Mouse (Mus musculus) intestine, embryonic 16.5 days (tissue): ENCODE measurements at regions not wholly inside any gene's neighbourhood (a gene's known extent, or its start where the extent isn't known, plus 50 kb on each side); places are given as distances from the start of the nearest gene placed in this dataset.

Source experiments
- ATAC-seq: fragments of 200-750 bp; cut with Nextera tagmentation; 2 replicates; pipeline ENCODE4 v1.8.0; 2017; ENCODE audit warnings: moderate TSS enrichment, moderate library complexity
- H3K27ac ChIP-seq: fragments of 300-500 bp; sonication (generic); 2 replicates; pipeline ENCODE4 v1.5.1; 2014; ENCODE audit warnings: mild to moderate bottlenecking, low read length
- H3K27me3 ChIP-seq: fragments of 300-500 bp; sonication (generic); replicated peaks from 2 replicates; pipeline ENCODE4 v1.6.1; 2014; ENCODE audit warnings: low read length, control low read depth, mixed read lengths; ENCODE audit not compliant: control insufficient read depth, insufficient read depth
- H3K36me3 ChIP-seq: fragments of 300-500 bp; sonication (generic); 2 replicates; pipeline ENCODE4 v1.6.1; 2014; ENCODE audit warnings: low read length, control low read depth; ENCODE audit not compliant: control insufficient read depth, insufficient read depth
- H3K4me1 ChIP-seq: fragments of 300-500 bp; sonication (generic); 2 replicates; pipeline ENCODE4 v1.6.1; 2014; ENCODE audit warnings: low read length, control low read depth, mixed read lengths; ENCODE audit not compliant: control insufficient read depth, insufficient read depth
- H3K4me2 ChIP-seq: fragments of 300-500 bp; sonication (generic); 2 replicates; pipeline ENCODE4 v1.6.1; 2014; ENCODE audit warnings: low read depth, low read length, control low read depth
- H3K4me3 ChIP-seq: fragments of 300-500 bp; sonication (generic); 2 replicates; pipeline ENCODE4 v1.5.1; 2014; ENCODE audit warnings: mild to moderate bottlenecking, low read length
- H3K9ac ChIP-seq: fragments of 300-500 bp; sonication (generic); 2 replicates; pipeline ENCODE4 v1.6.1; 2014; ENCODE audit warnings: low read depth, low read length
- H3K9me3 ChIP-seq: fragments of 300-500 bp; sonication (generic); 2 replicates; pipeline ENCODE4 v1.6.1; 2016; ENCODE audit warnings: low read length, control low read depth; ENCODE audit not compliant: control insufficient read depth
- WGBS: fragments of 180-500 bp; shearing (Covaris S2); extraction: QIAGEN DNeasy Blood & Tissue Kit; methylation state at CpG from one replicate; pipeline ENCODE4 v1.1.7; 2014; 5-methylcytosine and 5-hydroxymethylcytosine counted together

GRCm38 (mm10) chr4:154726636-154727045 is 59.0 kb upstream of the Actrt2 start:
- no peak overlapping the region for H3K4me2 ChIP-seq
- no peaks in the 10 kb centered on the region for H3K9me3 ChIP-seq
- H3K27ac ChIP-seq, result no peak overlapping the region
- H3K4me3 ChIP-seq, result no peak overlapping the region
- 37% methylated on average over 3 of the region's 3 CpGs for WGBS
- ATAC-seq, result no peak
- H3K9ac ChIP-seq, result no peak overlapping the region
- H3K4me1 ChIP-seq, result no peaks in the 10 kb centered on the region
- H3K27me3 ChIP-seq, result no peaks in the 10 kb centered on the region
- H3K36me3 ChIP-seq, result no peaks in the 10 kb centered on the region

- WGBS, result 79% methylated on average over 7 of the region's 7 CpGs
- H3K4me1 ChIP-seq, result no peaks in the 10 kb centered on the region
- H3K27ac ChIP-seq, result no peak overlapping the region
- H3K4me3 ChIP-seq, result no peak overlapping the region
- H3K9ac ChIP-seq, result no peak overlapping the region
- H3K9me3 ChIP-seq, result no peaks in the 10 kb centered on the region
- H3K36me3 ChIP-seq, result no peaks in the 10 kb centered on the region
- no peak overlapping the region for H3K4me2 ChIP-seq
- ATAC-seq, result no peak
- H3K27me3 ChIP-seq, result no peaks in the 10 kb centered on the region
Measured at GRCm38 (mm10) chr4:154727945-154728344, 60.3 kb upstream of the Actrt2 start.

DNA sequence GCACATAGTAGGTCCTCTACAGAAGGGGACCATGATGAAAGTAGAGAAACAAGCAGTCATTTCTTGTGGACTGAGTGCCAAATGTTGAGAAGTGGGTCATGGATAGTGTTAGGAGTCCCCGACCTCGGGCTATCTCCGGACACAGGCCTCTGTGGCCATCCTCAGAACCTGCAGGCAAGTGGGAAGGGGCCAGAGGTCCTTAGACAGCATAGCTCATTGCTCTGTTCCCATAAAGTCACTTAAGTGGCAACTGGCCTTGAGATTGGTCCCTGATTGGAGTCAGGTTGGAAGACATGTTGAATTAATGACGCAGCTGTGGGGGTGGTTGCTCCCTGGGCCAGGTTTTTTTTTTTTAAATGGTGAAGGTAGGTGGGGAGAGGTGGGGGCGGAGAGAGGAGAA is 63.0 kb upstream of the Actrt2 start:
- Histone ChIP-seq H3K36me3 (no peaks in the 10 kb centered on the region), H3K9me3 (no peaks in the 10 kb centered on the region), H3K4me2 (no peak overlapping the region), H3K27ac (no peak overlapping the region), H3K9ac (no peak overlapping the region), H3K27me3 (no peaks in the 10 kb centered on the region), H3K4me3 (no peak overlapping the region), H3K4me1 (no peaks in the 10 kb centered on the region)
- no peak for ATAC-seq
- WGBS, result 91% methylated on average over 5 of the region's 5 CpGs

DNA sequence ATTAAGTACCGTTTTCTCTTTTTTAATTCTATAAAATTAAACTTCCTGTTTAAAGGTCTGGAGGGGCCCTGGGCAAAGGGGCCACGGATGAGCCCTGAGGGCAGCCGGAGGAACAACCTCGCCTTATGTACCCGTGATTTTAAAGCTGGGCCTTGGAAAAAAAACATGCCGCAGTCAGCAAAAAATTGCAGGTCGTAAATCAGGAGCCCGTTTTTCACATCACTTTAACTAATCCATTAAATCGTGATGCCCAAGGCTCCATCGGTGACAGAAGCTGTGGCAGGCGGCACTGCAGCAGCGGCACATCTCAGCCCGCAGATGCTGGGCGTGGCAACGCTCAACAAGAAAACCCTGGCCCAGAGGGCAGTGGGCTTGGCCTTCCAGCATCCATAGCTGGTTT is 63.7 kb upstream of the Actrt2 start:
- Histone ChIP-seq H3K27ac (no peak overlapping the region), H3K9ac (no peak overlapping the region), H3K36me3 (no peaks in the 10 kb centered on the region), H3K4me3 (no peak overlapping the region), H3K4me2 (no peak overlapping the region), H3K27me3 (no peaks in the 10 kb centered on the region), H3K4me1 (no peaks in the 10 kb centered on the region), H3K9me3 (no peaks in the 10 kb centered on the region)
- no peak for ATAC-seq
- WGBS, result 39% methylated on average over 15 of the region's 15 CpGs

- ATAC-seq, result peak; percentile 68
- H3K9me3 ChIP-seq, result no peaks in the 10 kb centered on the region
Measured at GRCm38 (mm10) chr4:154736071-154736470, 68.4 kb upstream of the Actrt2 start.

DNA sequence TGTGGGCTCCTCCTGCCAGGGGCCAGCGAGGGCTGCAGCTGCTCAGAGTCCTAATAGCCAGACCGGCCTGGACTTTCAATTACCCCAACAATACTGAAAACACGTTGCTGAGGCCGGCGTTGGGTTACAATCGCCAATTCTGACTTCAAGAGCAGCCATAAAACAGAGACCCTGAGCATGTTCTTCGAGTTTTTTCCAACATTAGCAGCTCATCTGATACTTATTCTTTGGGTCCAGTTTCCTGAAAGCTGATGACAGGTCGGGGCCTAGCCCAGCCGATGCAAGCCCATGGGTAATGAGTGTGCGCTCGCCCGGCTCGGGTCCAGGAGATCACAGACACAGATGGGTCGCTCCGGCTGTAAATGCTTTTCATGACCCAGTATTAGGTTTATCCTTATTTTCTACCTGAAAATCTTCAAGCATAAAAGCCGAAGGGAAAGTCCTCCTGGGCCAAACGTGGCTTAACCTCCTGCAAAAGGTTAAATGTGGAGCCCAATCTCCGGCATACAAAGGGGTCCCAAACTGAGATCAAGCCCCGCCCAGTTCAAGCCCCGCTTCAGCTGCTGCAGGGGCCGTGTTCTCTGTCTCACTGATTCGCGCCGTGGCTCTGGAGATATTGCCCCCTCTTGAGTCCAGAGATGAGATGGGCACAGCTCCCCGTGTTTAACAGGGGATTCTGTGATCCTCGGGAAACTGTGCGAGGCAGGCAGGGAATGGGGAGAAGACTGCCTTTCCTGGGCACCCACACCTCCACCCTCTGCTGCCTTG is 73.6 kb upstream of the Actrt2 start:
- Histone ChIP-seq H3K4me3 (no peak overlapping the region), H3K9ac (no peak overlapping the region; the same call in 1 of the 2 replicates), H3K4me1 (no peaks in the 10 kb centered on the region), H3K9me3 (no peaks in the 10 kb centered on the region), H3K4me2 (no peak overlapping the region), H3K27ac (no peak overlapping the region), H3K36me3 (no peaks in the 10 kb centered on the region), H3K27me3 (no peaks in the 10 kb centered on the region)
- 49% methylated on average over 27 of the region's 27 CpGs for WGBS
- no peak for ATAC-seq

More at GRCm38 (mm10) chr4:154736071-154736470, 68.4 kb upstream of the Actrt2 start:
- 51% methylated on average over 6 of the region's 6 CpGs for WGBS
- Histone ChIP-seq H3K36me3 (no peaks in the 10 kb centered on the region), H3K4me3 (no peak overlapping the region), H3K4me2 (no peak overlapping the region), H3K27ac (no peak overlapping the region), H3K27me3 (no peaks in the 10 kb centered on the region), H3K4me1 (no peaks in the 10 kb centered on the region), H3K9ac (no peak overlapping the region)

- Histone ChIP-seq H3K27me3 (no peaks in the 10 kb centered on the region), H3K4me3 (no peak overlapping the region), H3K4me2 (no peak overlapping the region), H3K36me3 (no peaks in the 10 kb centered on the region), H3K9ac (no peak overlapping the region), H3K4me1 (no peaks in the 10 kb centered on the region), H3K27ac (no peak overlapping the region), H3K9me3 (no peaks in the 10 kb centered on the region)
- no peak for ATAC-seq
- WGBS, result 84% methylated on average over 16 of the region's 16 CpGs
Measured at GRCm38 (mm10) chr4:154746323-154747005, 78.8 kb upstream of the Actrt2 start.

GRCm38 (mm10) chr4:154747006-154747343 is 79.3 kb upstream of the Actrt2 start:
- Histone ChIP-seq H3K36me3 (no peaks in the 10 kb centered on the region), H3K9ac (no peak overlapping the region), H3K9me3 (no peaks in the 10 kb centered on the region), H3K4me2 (no peak overlapping the region), H3K4me3 (no peak overlapping the region), H3K27me3 (no peaks in the 10 kb centered on the region), H3K27ac (no peak overlapping the region), H3K4me1 (no peaks in the 10 kb centered on the region)
- WGBS, result 83% methylated on average over 4 of the region's 4 CpGs
- no peak for ATAC-seq

GRCm38 (mm10) chr4:154749160-154749559 is 81.5 kb upstream of the Actrt2 start:
- no peak for ATAC-seq
- WGBS, result 38% methylated on average over 9 of the region's 9 CpGs
- Histone ChIP-seq H3K4me3 (no peak overlapping the region), H3K9me3 (no peaks in the 10 kb centered on the region), H3K27ac (no peak overlapping the region), H3K36me3 (no peaks in the 10 kb centered on the region), H3K27me3 (no peaks in the 10 kb centered on the region), H3K4me2 (no peak overlapping the region), H3K9ac (no peak overlapping the region), H3K4me1 (no peaks in the 10 kb centered on the region)
